Mouse (Mus musculus) R1 (cell line): ENCODE measurements around the gene Kat5.

Experiments
- DNase-seq: peaks from one replicate; pipeline ENCODE4 v3.0.0-alpha.2; 2018; ENCODE audit warnings: low read depth, low spot score

Kat5 gene

GRCm38 (mm10) chr19:5629907-5630306 is 19.9 kb upstream of the Kat5 start:
- peak; percentile 82 for DNase-seq

GRCm38 (mm10) chr19:5625311-5625710 is 15.3 kb upstream of the Kat5 start:
- DNase-seq = no peak

GRCm38 (mm10) chr19:5621884-5622283 is 11.8 kb upstream of the Kat5 start:
- DNase-seq = no peak

GRCm38 (mm10) chr19:5620007-5620406 is 10.0 kb upstream of the Kat5 start:
- DNase-seq = no peak

GRCm38 (mm10) chr19:5614953-5615352 is 4.9 kb upstream of the Kat5 start:
- DNase-seq = no peak

- no peak for DNase-seq
Observed at GRCm38 (mm10) chr19:5612762-5613411, 2.9 kb upstream of the Kat5 start.

- DNase-seq = peak; percentile 32
Observed at GRCm38 (mm10) chr19:5611973-5612372, 1.9 kb upstream of the Kat5 start.

GRCm38 (mm10) chr19:5609171-5609546 is 878 bp downstream of the Kat5 start:
- DNase-seq = no peak

GRCm38 (mm10) chr19:5608707-5609106 is 1.3 kb downstream of the Kat5 start:
- no peak for DNase-seq

- DNase-seq = no peak
Observed at GRCm38 (mm10) chr19:5607705-5608410, 2.2 kb downstream of the Kat5 start.

GRCm38 (mm10) chr19:5606196-5606595 is 3.8 kb downstream of the Kat5 start:
- DNase-seq = peak; percentile 60

- no peak for DNase-seq
Observed at GRCm38 (mm10) chr19:5605126-5605525, 4.9 kb downstream of the Kat5 start.

GRCm38 (mm10) chr19:5603664-5604063 is 6.4 kb downstream of the Kat5 start:
- no peak for DNase-seq

- peak; percentile 94 for DNase-seq
Observed at GRCm38 (mm10) chr19:5601752-5602541, 8.1 kb downstream of the Kat5 start, which contains the start of gene Rnaseh2c. Gene Rnaseh2c, plus strand, starts transcription at chr19:5601873.

GRCm38 (mm10) chr19:5599224-5599623 is 10.8 kb downstream of the Kat5 start:
- DNase-seq = no peak

GRCm38 (mm10) chr19:5591888-5592287 is 18.1 kb downstream of the Kat5 start:
- no peak for DNase-seq

GRCm38 (mm10) chr19:5589159-5589558 is 20.9 kb downstream of the Kat5 start:
- DNase-seq = no peak

- DNase-seq = no peak
Observed at GRCm38 (mm10) chr19:5581995-5582394, 28.0 kb downstream of the Kat5 start.

- peak; percentile 81 for DNase-seq
Observed at GRCm38 (mm10) chr19:5580776-5581175, 29.3 kb downstream of the Kat5 start.

GRCm38 (mm10) chr19:5579971-5580370 is 30.1 kb downstream of the Kat5 start:
- DNase-seq = peak; percentile 99

- no peak for DNase-seq
Observed at GRCm38 (mm10) chr19:5575336-5575735, 34.7 kb downstream of the Kat5 start.

- peak; percentile 63 for DNase-seq
Observed at GRCm38 (mm10) chr19:5572331-5573125, 37.5 kb downstream of the Kat5 start.
